Mouse (Mus musculus): ENCODE data around the gene Krt80.

GRCm38 (mm10) chr15:101338359-101338758, 31.6 kb downstream of the Krt80 start:
- TF ChIP-seq CTCF (IDR thresholded peaks at IDR 0.05) (no peak), EP300 (IDR thresholded peaks at IDR 0.05) (peak; percentile 28; the same call in 1 of the 2 replicates)

Data from lung, postnatal 0 days (tissue).